Mouse (Mus musculus): ENCODE data around the gene Fbxw27.
"Not testable (repeated sequence)": the region's sequence is repeated elsewhere in the genome, so short reads cannot be mapped to it uniquely, and the experiment has no call there.

Gene Fbxw27

GRCm38 (mm10) chr9:109790570-109790969 is at the start of gene Fbxw27:
Gene Fbxw27 (minus strand): TSS chr9:109790670.
- DNase-seq (ENCODE audit: low read depth, low spot score): not testable (repeated sequence)

DNA sequence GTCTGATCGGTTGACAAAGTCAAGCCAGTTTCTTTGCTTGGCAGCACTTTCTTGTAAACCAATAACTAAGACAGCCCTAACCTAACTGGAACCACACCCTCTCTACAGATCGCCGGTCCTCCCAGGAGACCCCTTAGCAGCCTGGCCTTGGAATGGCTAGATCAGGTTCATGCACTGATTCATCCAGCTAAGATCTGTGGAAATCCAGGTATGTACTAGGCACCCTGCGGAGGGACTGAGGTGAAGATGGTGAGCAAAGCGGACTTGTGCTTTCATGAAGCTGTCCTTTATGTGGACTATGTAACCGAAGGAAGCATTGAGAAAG is 42.6 kb upstream of the Fbxw27 start:
- DNase-seq (ENCODE audit: low read depth, low spot score): no peak

DNA sequence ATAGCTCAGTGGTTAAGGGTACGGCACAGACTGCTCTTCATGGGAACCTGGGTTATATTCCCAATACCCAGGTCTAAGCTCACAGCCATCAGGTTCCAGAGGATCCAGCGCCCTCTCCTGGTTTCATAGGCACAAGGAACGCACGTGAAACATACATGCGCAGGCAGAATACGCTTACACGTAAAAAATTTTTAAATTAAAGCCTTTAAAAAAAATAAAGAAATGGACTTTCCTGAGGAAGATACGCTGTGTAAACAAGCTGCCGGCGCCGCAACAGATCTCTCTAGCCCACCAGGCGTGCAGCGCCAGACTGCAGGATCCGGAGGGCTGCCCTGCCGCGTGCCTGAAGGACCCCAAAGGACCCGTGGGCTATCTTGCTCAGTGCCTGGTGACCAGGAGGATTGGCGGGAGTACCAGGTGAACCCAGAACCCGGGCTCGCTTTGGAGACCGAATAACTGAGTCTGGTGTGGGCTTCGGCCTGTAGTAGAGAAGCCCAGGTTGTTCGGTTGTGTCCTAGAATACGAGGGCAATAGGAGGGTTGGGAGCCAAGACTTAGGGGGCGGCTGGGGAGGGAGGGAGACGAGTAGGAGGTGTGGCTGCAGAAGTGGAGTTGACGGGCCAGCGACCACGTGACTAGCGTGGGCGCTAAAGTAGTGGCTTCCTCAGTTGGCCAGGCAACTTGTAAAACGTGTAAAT is 42.1 kb upstream of the Fbxw27 start, which contains the start of gene Nme6:
Gene Nme6 (plus strand): TSS at position 359 of the 697 bp plus-strand sequence.
- DNase-seq (ENCODE audit: low read depth, low spot score): peak; percentile 93

DNA sequence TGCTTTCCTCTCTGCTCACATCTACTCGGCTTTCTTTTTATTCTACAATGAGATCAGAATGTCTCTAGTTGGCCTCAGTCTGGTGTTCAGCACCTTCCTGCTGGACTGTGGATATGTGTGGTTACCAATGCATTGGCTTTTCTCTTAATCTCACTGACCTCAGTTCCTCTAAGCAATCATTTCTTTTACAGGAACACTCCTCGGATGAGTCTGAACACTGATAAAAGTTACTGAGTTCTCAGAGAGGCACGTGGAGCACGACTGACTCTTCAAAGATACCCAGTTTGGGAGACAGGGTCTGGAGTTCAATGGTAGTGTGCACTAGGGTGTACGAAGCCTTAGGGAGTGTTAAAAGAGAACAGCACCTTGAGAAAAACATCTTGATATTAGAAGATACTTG is 35.7 kb upstream of the Fbxw27 start:
- DNase-seq (ENCODE audit: low read depth, low spot score): no peak

DNA sequence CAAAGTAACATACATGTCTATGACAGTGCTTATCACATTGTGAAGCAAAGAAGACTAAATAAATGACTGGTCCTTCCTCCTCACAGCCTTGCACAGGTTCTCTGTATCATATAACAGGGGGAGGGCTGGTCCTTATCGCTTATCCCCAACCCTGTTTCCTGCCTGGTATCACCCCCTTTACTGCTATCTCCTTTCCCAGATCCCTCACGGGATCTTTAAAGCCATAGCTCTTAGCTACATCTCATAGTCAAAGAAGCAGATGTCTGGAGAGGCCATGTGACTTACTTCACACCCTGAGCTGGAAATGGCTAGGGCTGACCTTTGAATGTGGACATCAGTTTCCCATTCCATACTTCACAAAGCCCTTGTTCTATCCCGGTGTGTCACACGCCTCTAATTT is 35.3 kb upstream of the Fbxw27 start:
- no peak for DNase-seq (ENCODE audit: low read depth, low spot score)

DNA sequence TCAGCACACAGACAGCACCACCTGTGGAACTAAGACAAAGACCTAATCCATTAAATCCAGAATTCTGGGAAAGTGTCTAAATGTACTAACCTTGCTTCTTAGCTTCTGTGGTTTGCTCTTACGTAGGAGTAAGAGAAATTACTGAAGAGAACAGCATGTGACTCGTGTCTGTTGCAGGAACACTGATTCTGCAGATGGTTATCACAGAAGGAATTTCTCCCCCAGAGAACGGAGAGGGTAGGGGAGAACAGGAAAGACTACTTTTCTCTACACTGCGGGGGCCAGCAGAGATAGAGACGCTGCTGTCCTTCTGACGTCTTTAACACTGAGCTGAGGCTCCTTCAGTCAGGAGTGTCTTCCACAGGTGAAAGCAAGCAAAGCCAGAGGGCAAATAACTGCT is 25.9 kb upstream of the Fbxw27 start:
- DNase-seq (ENCODE audit: low read depth, low spot score): no peak

- no peak for DNase-seq (ENCODE audit: low read depth, low spot score)
Observed at GRCm38 (mm10) chr9:109813424-109813823, 23.0 kb upstream of the Fbxw27 start.

GRCm38 (mm10) chr9:109811980-109812379 is 21.5 kb upstream of the Fbxw27 start, which contains the start of gene Spink8:
Gene Spink8 (plus strand): TSS chr9:109812280.
- DNase-seq (ENCODE audit: low read depth, low spot score): no peak

- no peak for DNase-seq (ENCODE audit: low read depth, low spot score)
Observed at GRCm38 (mm10) chr9:109807898-109808297, 17.4 kb upstream of the Fbxw27 start.

DNA sequence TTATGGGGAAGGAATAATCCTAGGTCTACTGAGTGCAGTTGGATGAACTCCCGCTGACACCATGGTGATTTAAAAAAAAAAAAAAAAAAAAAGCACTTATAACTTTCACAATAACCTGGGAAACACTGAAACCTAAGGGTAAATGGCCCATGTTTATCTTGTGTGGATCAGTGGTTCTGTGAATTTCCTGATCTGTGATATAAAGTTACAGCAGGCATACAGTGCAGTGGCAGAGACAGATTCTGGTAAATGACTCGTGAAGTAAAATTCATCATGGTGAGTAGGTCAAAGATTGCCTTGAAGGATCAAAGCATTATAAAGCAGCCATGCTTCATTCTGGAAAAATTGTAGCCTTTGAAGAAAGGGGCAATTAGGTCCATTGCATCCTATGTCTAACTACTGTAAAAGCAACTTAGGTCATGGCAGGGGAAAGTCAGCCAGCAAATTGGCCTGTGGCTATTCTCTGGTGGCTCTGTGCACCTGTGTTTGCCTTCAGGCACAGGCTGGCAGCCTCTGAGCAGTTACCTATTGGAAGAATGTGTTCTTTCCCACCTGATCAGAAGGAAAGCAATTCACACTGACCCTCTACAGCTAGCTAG is 16.3 kb upstream of the Fbxw27 start:
- no peak for DNase-seq (ENCODE audit: low read depth, low spot score)

- no peak for DNase-seq (ENCODE audit: low read depth, low spot score)
Observed at GRCm38 (mm10) chr9:109806260-109806659, 15.8 kb upstream of the Fbxw27 start.

GRCm38 (mm10) chr9:109805596-109805995 is 15.1 kb upstream of the Fbxw27 start:
- not testable (repeated sequence) for DNase-seq (ENCODE audit: low read depth, low spot score)

- DNase-seq (ENCODE audit: low read depth, low spot score): peak; percentile 75
Observed at GRCm38 (mm10) chr9:109798051-109798450, 7.6 kb upstream of the Fbxw27 start.

- no peak for DNase-seq (ENCODE audit: low read depth, low spot score)
Observed at GRCm38 (mm10) chr9:109795811-109796210, 5.3 kb upstream of the Fbxw27 start.

DNA sequence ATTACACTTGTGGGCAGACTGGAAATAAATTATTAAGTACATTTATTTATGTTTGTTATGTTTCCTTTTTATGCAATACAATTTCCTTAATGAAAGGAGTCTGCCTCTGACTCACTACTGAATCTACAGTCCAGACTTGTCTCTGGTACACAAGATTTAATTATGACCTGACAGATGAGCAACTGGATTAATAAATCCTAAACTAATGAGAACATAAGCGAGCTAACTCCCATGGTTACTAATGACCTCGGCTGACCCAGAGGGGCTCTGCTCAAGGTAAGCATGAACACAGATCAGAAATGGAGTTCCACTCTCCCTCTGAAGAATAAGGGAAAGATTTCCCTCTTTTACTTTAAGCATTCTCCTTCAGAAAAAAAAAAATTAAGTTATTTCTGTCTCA is 4.8 kb upstream of the Fbxw27 start:
- DNase-seq (ENCODE audit: low read depth, low spot score): no peak

DNA sequence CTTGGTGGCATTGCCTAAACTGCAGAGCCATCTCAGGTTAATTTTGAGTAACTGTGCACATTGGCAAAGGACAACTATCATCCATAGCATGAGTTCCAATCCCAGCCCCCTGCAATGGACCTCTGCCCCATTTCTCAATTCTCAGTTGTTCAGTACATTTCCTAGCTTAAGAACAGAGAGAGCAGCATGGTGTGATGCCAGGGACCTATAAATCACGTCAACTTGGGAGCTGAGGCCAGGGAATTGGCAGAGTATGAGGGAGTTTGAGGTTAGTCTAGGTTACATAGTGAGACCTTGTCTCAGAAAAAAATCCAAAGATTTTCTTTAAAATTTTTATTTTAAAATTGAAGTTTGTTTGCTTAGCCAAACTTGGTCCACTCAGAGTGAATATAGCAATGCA is 23.6 kb downstream of the Fbxw27 start:
- not testable (repeated sequence) for DNase-seq (ENCODE audit: low read depth, low spot score)

DNA sequence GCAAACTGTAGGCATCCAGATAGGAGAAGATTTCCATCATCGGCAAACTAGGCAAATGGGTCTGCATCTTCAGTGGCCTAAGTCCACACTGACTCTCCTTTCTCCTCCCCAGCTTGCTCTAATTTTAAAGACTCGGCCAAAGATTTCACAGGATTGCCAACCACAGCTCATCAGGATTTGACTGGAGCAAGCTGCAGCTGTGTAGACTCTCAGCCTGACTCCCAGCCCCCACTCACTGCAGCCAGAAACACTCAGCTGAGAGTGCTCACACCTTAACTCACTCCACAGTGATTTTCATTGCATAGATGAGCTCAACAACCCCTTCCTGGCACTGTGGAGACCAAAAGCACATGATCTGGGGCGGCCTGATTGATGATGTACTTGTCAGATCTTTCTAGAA is 44.5 kb downstream of the Fbxw27 start, which contains the start of gene Fbxw26:
Gene Fbxw26 (minus strand): TSS at position 101 of the 400 bp plus-strand sequence.
- DNase-seq (ENCODE audit: low read depth, low spot score): not testable (repeated sequence)
